Mouse (Mus musculus) MEL (cell line): Measurements from ENCODE around the gene Lbx2. TPM values are rescaled to one million over a fixed set of nuclear protein-coding genes. Genes with fewer than 3 reads are reported as not detected.

ENCODE experiments used
- DNase-seq: peaks from one replicate; pipeline ENCODE4 v3.0.0; 2011; ENCODE audit warnings: low read depth, low spot score
- H3K27ac ChIP-seq: 2 replicates; pipeline ENCODE4 v1.5.1; 2012; ENCODE audit warnings: low read depth, mild to moderate bottlenecking, control low read depth, low read length, moderate library complexity; ENCODE audit not compliant: control insufficient read depth
- H3K27me3 ChIP-seq, 2 experiments: fragments of 150-350 bp in 1 of 2; sonication (generic) in 1 of 2; 2 replicates each; pipeline ENCODE4 v1.6.1; 2012; ENCODE audit warnings: low read length in 2 of 2, mild to moderate bottlenecking in 2 of 2, improper control_type of control experiment in 1 of 2, moderate library complexity in 1 of 2; ENCODE audit not compliant: insufficient read depth in 2 of 2, control insufficient read depth in 1 of 2
- H3K36me3 ChIP-seq, 2 experiments: 2 replicates each; pipeline ENCODE4 v1.6.1; 2012 to 2014; ENCODE audit warnings: low read length in 2 of 2, improper control_type of control experiment in 1 of 2, inconsistent platforms in 1 of 2, mild to moderate bottlenecking in 1 of 2; ENCODE audit not compliant: insufficient read depth in 2 of 2, control insufficient read depth in 1 of 2
- H3K4me1 ChIP-seq, 2 experiments: fragments of 150-350 bp in 1 of 2; sonication (generic) in 1 of 2; 2 replicates each; pipeline ENCODE4 v1.6.1; 2012; ENCODE audit warnings: low read length in 2 of 2, improper control_type of control experiment in 1 of 2, mild to moderate bottlenecking in 1 of 2; ENCODE audit not compliant: insufficient read depth in 2 of 2, control insufficient read depth in 1 of 2
- H3K4me3 ChIP-seq, 2 experiments: fragments of 150-350 bp in 1 of 2; sonication (generic) in 1 of 2; 2 replicates each; pipeline ENCODE4 v1.5.1; 2012; ENCODE audit warnings: low read depth in 2 of 2, low read length in 2 of 2, mild to moderate bottlenecking in 2 of 2, moderate library complexity in 2 of 2, control low read depth in 1 of 2, improper control_type of control experiment in 1 of 2; ENCODE audit not compliant: control insufficient read depth in 1 of 2, insufficient read depth in 1 of 2
- H3K79me2 ChIP-seq: 2 replicates; pipeline ENCODE4 v1.6.1; 2012; ENCODE audit warnings: mild to moderate bottlenecking, low read length, moderate library complexity; ENCODE audit not compliant: control insufficient read depth, poor library complexity, insufficient read depth
- H3K9ac ChIP-seq: 2 replicates; pipeline ENCODE4 v1.6.1; 2012; ENCODE audit warnings: low read depth, mild to moderate bottlenecking, control low read depth, low read length, moderate library complexity; ENCODE audit not compliant: control insufficient read depth, poor library complexity, severe bottlenecking
- H3K9me3 ChIP-seq: fragments of 150-350 bp; sonication (generic); replicated peaks from 2 replicates; pipeline ENCODE4 v1.6.1; 2012; ENCODE audit warnings: mild to moderate bottlenecking, low read length, improper control_type of control experiment, moderate library complexity; ENCODE audit not compliant: insufficient read depth
- BHLHE40 ChIP-seq: IDR thresholded peaks from 2 replicates; pipeline ENCODE4 v1.6.1; 2012; ENCODE audit warnings: low read depth, mild to moderate bottlenecking, inconsistent platforms, low read length, improper control_type of control experiment, borderline replicate concordance
- CHD1 ChIP-seq: IDR thresholded peaks from 2 replicates; pipeline ENCODE4 v1.6.1; 2012; ENCODE audit warnings: low read depth, mild to moderate bottlenecking, inconsistent platforms, low read length, improper control_type of control experiment
- CHD2 ChIP-seq: IDR thresholded peaks from 2 replicates; pipeline ENCODE4 v1.6.1; 2011; ENCODE audit warnings: low read length, improper control_type of control experiment
- E2F4 ChIP-seq: IDR thresholded peaks from 2 replicates; pipeline ENCODE4 v1.6.1; 2011; ENCODE audit warnings: low read depth, low read length, improper control_type of control experiment, borderline replicate concordance
- ELF1 ChIP-seq: IDR thresholded peaks from 2 replicates; pipeline ENCODE4 v1.6.1; 2014; ENCODE audit warnings: low read depth, mild to moderate bottlenecking, inconsistent platforms, low read length, improper control_type of control experiment, moderate library complexity
- EP300 ChIP-seq, 2 experiments: IDR thresholded peaks; 2 replicates each; pipeline ENCODE4 v1.6.1; 2011; ENCODE audit warnings: improper control_type of control experiment in 2 of 2, low read length in 2 of 2, low read depth in 1 of 2, mild to moderate bottlenecking in 1 of 2
- ETS1 ChIP-seq: IDR thresholded peaks from 2 replicates; pipeline ENCODE4 v1.6.1; 2012; ENCODE audit warnings: low read depth, mild to moderate bottlenecking, inconsistent platforms, low read length, improper control_type of control experiment, moderate library complexity
- GABPA ChIP-seq: IDR thresholded peaks from 2 replicates; pipeline ENCODE4 v1.6.1; 2012; ENCODE audit warnings: low read depth, mild to moderate bottlenecking, inconsistent platforms, low read length, improper control_type of control experiment, moderate library complexity
- HCFC1 ChIP-seq: IDR thresholded peaks from 2 replicates; pipeline ENCODE4 v1.6.1; 2012; ENCODE audit warnings: low read depth, mild to moderate bottlenecking, inconsistent platforms, low read length, improper control_type of control experiment, moderate library complexity
- JUND ChIP-seq: IDR thresholded peaks from 2 replicates; pipeline ENCODE4 v1.6.1; 2011; ENCODE audit warnings: low read depth, mild to moderate bottlenecking, improper control_type of control experiment, low read length
- MAFK ChIP-seq: IDR thresholded peaks from 2 replicates; pipeline ENCODE4 v1.6.1; 2011; ENCODE audit warnings: low read depth, mild to moderate bottlenecking, low read length, improper control_type of control experiment, borderline replicate concordance
- MEF2A ChIP-seq: IDR thresholded peaks from 2 replicates; pipeline ENCODE4 v1.6.1; 2014; ENCODE audit warnings: low read depth, mild to moderate bottlenecking, inconsistent platforms, low read length, improper control_type of control experiment; ENCODE audit not compliant: poor library complexity, insufficient replicate concordance, severe bottlenecking; ENCODE audit errors: extremely low read depth
- MXI1 ChIP-seq: IDR thresholded peaks from 2 replicates; pipeline ENCODE4 v1.6.1; 2011; ENCODE audit warnings: mild to moderate bottlenecking, low read depth, low read length, improper control_type of control experiment
- MYC ChIP-seq: IDR thresholded peaks from 2 replicates; pipeline ENCODE4 v1.6.1; 2011; ENCODE audit warnings: low read depth, mild to moderate bottlenecking, low read length, improper control_type of control experiment, moderate library complexity
- POLR2A ChIP-seq, 2 experiments: IDR thresholded peaks; 2 replicates each; pipeline ENCODE4 v1.6.1; 2011 to 2012; ENCODE audit warnings: low read length in 2 of 2, mild to moderate bottlenecking in 2 of 2, control low read depth in 1 of 2, improper control_type of control experiment in 1 of 2, low read depth in 1 of 2, moderate library complexity in 1 of 2; ENCODE audit not compliant: control insufficient read depth in 1 of 2, insufficient read depth in 1 of 2, poor library complexity in 1 of 2
- POLR2AphosphoS2 ChIP-seq: IDR thresholded peaks from 2 replicates; pipeline ENCODE4 v1.6.1; 2011; ENCODE audit warnings: low read length, improper control_type of control experiment
- POLR2AphosphoS5 ChIP-seq: IDR thresholded peaks from 2 replicates; pipeline ENCODE4 v1.6.1; 2012; ENCODE audit warnings: low read depth, borderline replicate concordance, mild to moderate bottlenecking, inconsistent platforms, low read length, moderate library complexity, mixed read lengths
- RCOR1 ChIP-seq: IDR thresholded peaks from 2 replicates; pipeline ENCODE4 v1.6.1; 2012; ENCODE audit warnings: low read depth, mild to moderate bottlenecking, inconsistent platforms, low read length, improper control_type of control experiment
- SIN3A ChIP-seq: IDR thresholded peaks from 2 replicates; pipeline ENCODE4 v1.6.1; 2012; ENCODE audit warnings: low read length, improper control_type of control experiment, inconsistent platforms
- SMC3 ChIP-seq: IDR thresholded peaks from 2 replicates; pipeline ENCODE4 v1.6.1; 2011; ENCODE audit warnings: low read depth, low read length, improper control_type of control experiment
- TAL1 ChIP-seq: IDR thresholded peaks from 2 replicates; pipeline ENCODE4 v1.6.1; 2012; ENCODE audit warnings: mild to moderate bottlenecking, inconsistent platforms, low read length, moderate library complexity, mixed read lengths
- TBP ChIP-seq: IDR thresholded peaks from 2 replicates; pipeline ENCODE4 v1.8.0; 2011; ENCODE audit warnings: low read depth, low read length, improper control_type of control experiment
- TCF12 ChIP-seq: IDR thresholded peaks from 2 replicates; pipeline ENCODE4 v1.6.1; 2014; ENCODE audit warnings: low read depth, mild to moderate bottlenecking, inconsistent platforms, low read length, improper control_type of control experiment, moderate library complexity
- UBTF ChIP-seq: IDR thresholded peaks from 2 replicates; pipeline ENCODE4 v1.6.1; 2012; ENCODE audit warnings: low read depth, mild to moderate bottlenecking, inconsistent platforms, low read length, improper control_type of control experiment, moderate library complexity, borderline replicate concordance; ENCODE audit not compliant: insufficient read depth
- ZC3H11A ChIP-seq: IDR thresholded peaks from 2 replicates; pipeline ENCODE4 v1.6.1; 2012; ENCODE audit warnings: low read depth, mild to moderate bottlenecking, inconsistent platforms, low read length, improper control_type of control experiment
- ZNF384 ChIP-seq: IDR thresholded peaks from 2 replicates; pipeline ENCODE4 v1.6.1; 2012; ENCODE audit warnings: low read depth, mild to moderate bottlenecking, inconsistent platforms, low read length, improper control_type of control experiment
- polyA plus RNA-seq, 2 experiments: library from polyadenylated mRNA; stranded (reverse) in 1 of 2; unstranded in 1 of 2; fragments of >175 nt in 1 of 2; fragments of >200 nt in 1 of 2; gene quantifications; 2 replicates each; pipeline versions ENCODE4 v1.2.1 to v1.2.4; 2012; ENCODE audit warnings: low replicate concordance in 2 of 2, low read depth in 1 of 2; ENCODE audit not compliant: insufficient read length in 2 of 2, insufficient read depth in 1 of 2, missing spikeins in 1 of 2
- total RNA-seq: library from RNA; depleted of rRNA; stranded (reverse); fragments of 300-350 nt; gene quantifications from 2 replicates; pipeline ENCODE4 v1.2.3, GENCODE M21; 2012

Lbx2 gene
- total and polyA plus RNA-seq, 3 experiments: 0.58 to 0.85 TPM; not detected in 1

GRCm38 (mm10) chr6:83092416-83093127 is 6.4 kb downstream of the Lbx2 start:
- peaks cover 2 to 5% of the 10 kb centered on the region in 2 experiments; a peak in 2 of 4 replicates for H3K27me3 ChIP-seq
- H3K79me2 ChIP-seq: no peaks in the 10 kb centered on the region
- no peak overlapping the region for H3K9ac ChIP-seq
- TF ChIP-seq E2F4: no peak
- no peak for TF ChIP-seq SMC3
- no peak for TF ChIP-seq TBP
- TF ChIP-seq EP300 (IDR thresholded peaks at IDR 0.05; ENCODE audit: low read depth in 1 of 2, low read length in 2 of 2): no peak
- TF ChIP-seq POLR2A (IDR thresholded peaks at IDR 0.05; ENCODE audit: control insufficient read depth in 1 of 2, insufficient read depth in 1 of 2, low read depth in 1 of 2, low read length in 2 of 2, poor library complexity in 1 of 2): no peak
- TF ChIP-seq BHLHE40: no peak
- no peak for TF ChIP-seq ZNF384
- TF ChIP-seq SIN3A: no peak
- no peak for TF ChIP-seq MEF2A
- TF ChIP-seq MAFK: no peak
- no peak for TF ChIP-seq TCF12
- TF ChIP-seq ZC3H11A: no peak
- TF ChIP-seq, all 39 proteins: peak for 0
- H3K4me3 ChIP-seq: no peak overlapping the region
- H3K36me3 ChIP-seq: no peaks in the 10 kb centered on the region
- no peak overlapping the region for H3K27ac ChIP-seq
- no peaks in the 10 kb centered on the region for H3K9me3 ChIP-seq
- H3K4me1 ChIP-seq: no peaks in the 10 kb centered on the region
- DNase-seq: no peak

GRCm38 (mm10) chr6:83095968-83096367 is 9.8 kb downstream of the Lbx2 start:
- Histone ChIP-seq H3K4me1 (peaks cover 0 to 5% of the 10 kb centered on the region in 2 experiments; a peak in 3 of 4 replicates), H3K36me3 (peaks cover 0 to 4% of the 10 kb centered on the region in 2 experiments; a peak in 1 of 4 replicates), H3K27me3 (0 out of 4 replicates have a peak, but pooled peaks cover 0 to 1% of the 10 kb centered on the region in 2 experiments), H3K79me2 (no peaks in the 10 kb centered on the region), H3K27ac (no peak overlapping the region), H3K9ac (no peak overlapping the region), H3K4me3 (no peak overlapping the region; a peak in 1 of 4 replicates), H3K9me3 (no peaks in the 10 kb centered on the region)
- TF ChIP-seq HCFC1: no peak
- no peak for TF ChIP-seq CHD2
- TF ChIP-seq UBTF: no peak
- TF ChIP-seq MYC: no peak
- no peak for TF ChIP-seq POLR2AphosphoS5
- no peak for TF ChIP-seq ZNF384
- no peak for TF ChIP-seq SMC3
- TF ChIP-seq RCOR1: no peak
- no peak for TF ChIP-seq ETS1
- no peak for TF ChIP-seq GABPA
- TF ChIP-seq E2F4: no peak
- no peak for TF ChIP-seq POLR2AphosphoS2
- TF ChIP-seq MXI1: no peak
- TF ChIP-seq ZC3H11A: no peak
- TF ChIP-seq TBP: no peak
- no peak for TF ChIP-seq ELF1
- no peak for TF ChIP-seq MAFK
- TF ChIP-seq TAL1: no peak
- no peak for TF ChIP-seq CHD1
- no peak for TF ChIP-seq JUND
- peak; percentile 59 for DNase-seq
